Mouse (Mus musculus) heart, adult 11 months (tissue): Measurements from ENCODE around the gene Trat1.

Experiments used
- DNase-seq: peaks from one replicate; pipeline ENCODE4 v3.0.0; 2022

The Trat1 gene

GRCm38 (mm10) chr16:48716343-48716742 lies 55.5 kb downstream of the Trat1 start:
- no peak for DNase-seq

GRCm38 (mm10) chr16:48701896-48702295 lies 69.9 kb downstream of the Trat1 start:
- peak; percentile 36 for DNase-seq
